Mouse (Mus musculus): ENCODE data around the gene Vps29. TPM values are rescaled to one million over a fixed set of nuclear protein-coding genes. Genes with fewer than 3 reads are reported as not detected.
"Not testable (repeated sequence)": the region's sequence is repeated elsewhere in the genome, so short reads cannot be mapped to it uniquely, and the experiment has no call there.

The Vps29 gene
- total RNA-seq (2021): 10 to 100 TPM; 94.4 to 97.5 TPM

DNA sequence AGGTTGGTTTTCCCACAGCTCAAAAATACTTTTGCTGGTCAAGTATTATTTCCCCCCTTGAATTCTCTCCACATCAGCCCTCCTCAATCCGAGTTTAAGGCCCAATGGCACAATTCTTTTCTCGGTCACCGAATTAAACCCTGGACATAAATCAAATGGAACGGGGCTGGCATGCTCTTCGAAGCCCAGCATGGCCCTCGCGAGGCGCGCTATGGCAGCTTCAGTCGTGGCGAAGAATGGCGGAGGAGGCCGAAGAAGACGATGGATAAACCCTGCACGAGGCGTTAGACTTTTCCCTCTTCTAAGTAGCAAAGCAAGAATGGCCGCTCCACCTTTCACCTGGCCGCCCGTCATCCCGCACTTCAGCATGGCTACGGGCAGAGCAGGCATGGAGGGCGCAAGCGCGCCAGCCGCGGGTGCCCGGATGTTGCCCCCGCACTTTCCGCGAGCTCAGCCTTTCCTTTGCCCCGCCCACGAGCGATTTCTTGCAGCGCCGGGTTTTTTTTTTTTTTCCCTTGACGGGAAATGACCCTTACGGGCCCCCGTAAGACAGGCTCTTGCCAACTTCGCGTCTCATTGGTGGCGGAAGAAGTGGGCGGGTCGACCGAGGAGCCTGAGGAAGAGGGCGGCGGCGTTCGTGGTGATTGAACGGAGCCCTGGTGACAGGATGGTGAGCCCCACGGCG, at the start of gene Vps29, which contains the start of gene Rad9b:
Gene Vps29, plus strand, starts transcription at position 563 of the 685 bp plus-strand sequence.
Gene Rad9b, minus strand, starts transcription at position 427 of the 685 bp plus-strand sequence.
- peak; percentile 98 to 99 for DNase-seq
- intact Hi-C loops (cut with DNase I): loop anchor here (2.0 kb wide), 1 partner anchor 19 kb away; the partner anchor contains the start of gene Fam216a

DNA sequence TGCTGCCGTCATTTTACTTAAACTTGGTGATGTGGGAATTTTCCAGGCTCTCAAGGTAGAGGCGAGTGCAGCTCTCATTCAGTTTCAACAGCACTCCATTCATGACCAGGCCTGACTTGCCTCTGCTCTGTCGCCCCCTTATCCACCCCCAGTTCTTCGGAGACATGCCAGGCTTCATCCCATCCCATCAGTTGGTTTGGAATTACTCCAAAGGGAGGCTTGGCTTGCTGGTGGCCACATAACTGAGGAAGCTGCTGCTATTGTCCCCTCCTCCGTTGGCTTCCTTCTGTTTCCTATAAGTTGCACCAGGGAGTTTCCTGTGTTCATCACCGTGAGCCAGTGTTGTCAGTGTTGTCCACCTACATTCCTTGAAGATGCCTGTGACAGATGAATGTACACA, 49.6 kb upstream of the Vps29 start:
- intact Hi-C loops (cut with DNase I): no loop called here
- no peak for DNase-seq

DNA sequence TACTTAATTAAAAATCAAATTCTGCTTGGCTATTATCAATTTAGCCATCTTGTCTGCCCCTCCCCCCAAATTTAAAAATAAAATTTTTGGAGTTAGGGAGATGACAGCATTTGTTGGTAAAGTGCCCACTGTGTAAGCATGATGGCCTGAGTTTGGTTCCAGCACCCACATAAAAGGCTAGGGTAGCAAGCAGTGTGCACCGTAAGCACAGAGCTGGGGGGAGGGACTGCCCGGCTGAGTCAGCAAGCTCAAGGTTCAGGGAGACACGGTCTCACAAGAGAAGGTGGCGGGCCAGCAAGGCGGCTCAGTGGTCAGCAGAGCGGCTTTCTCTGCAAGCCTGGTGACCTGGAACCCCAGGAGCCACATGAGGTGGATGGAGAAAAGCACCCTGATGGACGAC, 48.7 kb upstream of the Vps29 start:
- intact Hi-C loops (cut with DNase I): no loop called here

DNA sequence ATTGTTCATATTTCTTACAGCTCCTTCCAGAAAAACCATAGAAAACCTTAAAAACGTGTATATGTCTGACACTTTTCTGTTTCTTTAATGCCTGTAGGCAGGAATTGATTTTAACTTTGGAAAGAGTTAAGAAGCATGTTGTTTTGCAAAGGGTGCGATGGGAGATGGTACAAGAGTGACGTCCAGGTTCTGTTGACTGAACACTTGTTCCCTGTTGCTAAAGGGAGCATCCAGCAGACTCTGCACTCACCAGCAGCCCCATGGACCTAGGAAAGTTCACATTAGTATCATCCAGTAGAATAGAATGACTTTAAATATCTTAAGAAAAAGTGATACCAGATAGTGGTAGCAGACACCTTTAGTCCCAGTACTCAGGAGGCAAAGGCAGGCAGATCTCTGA, 47.6 kb upstream of the Vps29 start:
- intact Hi-C loops (cut with DNase I): no loop called here
- DNase-seq: no peak

More for the DNA sequence above, 48.7 kb upstream of the Vps29 start:
- DNase-seq: no peak

DNA sequence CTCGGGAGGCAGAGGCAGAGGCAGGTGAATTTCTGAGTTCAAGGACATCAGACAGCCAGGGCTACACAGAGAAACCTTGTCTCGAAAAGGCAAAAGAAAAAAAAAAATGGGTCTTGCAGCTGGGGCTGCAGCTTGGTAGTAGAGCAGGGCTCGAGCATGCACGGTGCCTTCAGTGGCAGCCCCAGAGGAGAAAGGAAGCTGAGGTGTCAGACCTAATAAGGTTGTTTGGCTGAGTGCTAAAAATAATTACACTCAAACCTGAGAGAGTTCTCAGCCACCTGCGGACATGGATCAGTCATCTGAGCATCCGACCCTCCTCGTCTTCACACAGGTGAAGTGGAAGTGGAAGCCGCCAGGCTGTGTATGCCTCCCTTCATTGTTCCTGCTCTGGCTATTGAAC, 43.5 kb upstream of the Vps29 start:
- intact Hi-C loops (cut with DNase I): no loop called here
- DNase-seq: no peak

DNA sequence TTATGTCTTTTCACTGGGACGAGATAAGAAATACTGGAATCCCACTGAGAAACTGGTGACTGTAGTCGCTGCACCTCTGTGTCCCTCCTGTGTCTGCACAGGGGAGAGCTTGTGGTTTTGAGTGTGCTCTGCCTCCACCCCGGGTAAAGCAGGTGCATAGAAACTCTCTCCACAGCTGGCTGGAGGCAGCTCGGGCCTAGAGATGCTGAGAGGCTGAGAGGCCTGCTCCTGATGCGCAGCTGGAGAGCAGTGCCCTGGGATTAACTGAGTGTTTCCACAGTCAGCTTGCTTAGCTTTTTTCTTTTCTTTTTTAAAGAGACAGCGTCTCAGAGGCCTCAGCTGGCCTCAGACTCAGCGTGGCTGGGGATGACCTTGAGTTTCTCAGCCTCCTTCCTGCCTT, 42.5 kb upstream of the Vps29 start:
- intact Hi-C loops (cut with DNase I): no loop called here
- no peak for DNase-seq

DNA sequence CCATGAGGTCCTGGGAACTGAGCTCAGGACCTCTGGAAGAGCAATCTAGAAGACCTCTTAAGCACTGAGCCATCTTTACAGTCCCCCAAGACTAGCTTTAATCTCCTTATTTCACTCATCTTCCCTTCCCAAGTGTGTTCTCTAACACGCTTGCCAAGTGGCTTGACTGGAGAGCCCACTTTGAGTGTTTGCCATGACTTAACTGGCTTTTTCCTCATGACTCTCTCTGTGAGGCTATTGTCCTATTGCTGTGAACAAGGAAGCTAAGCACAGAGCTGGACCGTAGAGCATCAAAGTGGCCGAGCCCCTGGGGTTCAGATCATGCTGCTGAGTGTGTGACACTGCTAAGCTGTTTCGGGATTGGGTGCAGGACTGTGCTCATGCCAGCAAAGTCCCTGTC, 41.8 kb upstream of the Vps29 start:
- intact Hi-C loops (cut with DNase I): no loop called here
- no peak for DNase-seq

DNA sequence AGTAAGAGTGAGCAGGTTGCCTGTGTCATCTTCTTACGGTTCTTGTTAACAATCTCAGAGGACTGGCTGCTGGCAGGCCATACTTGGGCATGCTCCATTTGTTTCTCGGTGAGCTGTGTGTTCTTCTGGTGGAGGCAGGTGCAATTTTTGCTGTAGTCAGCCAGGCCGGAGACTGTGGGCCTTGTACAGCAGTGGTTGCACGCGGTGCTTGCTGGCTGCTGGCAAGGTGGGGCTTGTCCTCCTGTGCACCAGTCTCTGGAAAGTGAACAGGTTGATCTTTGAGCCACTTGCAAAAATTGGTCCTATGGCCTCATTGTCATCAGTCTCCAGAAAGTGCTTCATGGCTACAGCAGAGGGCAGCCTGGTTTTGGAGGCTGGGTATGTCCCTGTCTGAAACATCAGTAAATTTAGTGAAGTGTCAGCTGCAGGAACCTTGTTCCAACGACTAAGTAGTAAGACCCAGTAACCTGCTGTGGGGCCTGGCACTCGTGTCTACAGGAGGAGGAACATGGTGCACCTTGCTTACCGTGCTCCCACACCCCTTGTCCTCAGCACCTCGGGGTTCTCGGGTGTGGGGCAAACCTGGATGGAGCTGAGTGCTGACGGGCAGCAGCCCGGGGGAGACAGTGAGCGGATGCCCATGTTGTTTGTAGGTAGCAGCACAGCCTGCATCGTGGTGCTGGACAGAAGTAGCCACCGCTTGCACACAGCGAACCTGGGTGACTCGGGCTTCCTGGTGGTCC, 41.1 kb upstream of the Vps29 start:
- no peak for DNase-seq
- intact Hi-C loops (cut with DNase I): no loop called here

DNA sequence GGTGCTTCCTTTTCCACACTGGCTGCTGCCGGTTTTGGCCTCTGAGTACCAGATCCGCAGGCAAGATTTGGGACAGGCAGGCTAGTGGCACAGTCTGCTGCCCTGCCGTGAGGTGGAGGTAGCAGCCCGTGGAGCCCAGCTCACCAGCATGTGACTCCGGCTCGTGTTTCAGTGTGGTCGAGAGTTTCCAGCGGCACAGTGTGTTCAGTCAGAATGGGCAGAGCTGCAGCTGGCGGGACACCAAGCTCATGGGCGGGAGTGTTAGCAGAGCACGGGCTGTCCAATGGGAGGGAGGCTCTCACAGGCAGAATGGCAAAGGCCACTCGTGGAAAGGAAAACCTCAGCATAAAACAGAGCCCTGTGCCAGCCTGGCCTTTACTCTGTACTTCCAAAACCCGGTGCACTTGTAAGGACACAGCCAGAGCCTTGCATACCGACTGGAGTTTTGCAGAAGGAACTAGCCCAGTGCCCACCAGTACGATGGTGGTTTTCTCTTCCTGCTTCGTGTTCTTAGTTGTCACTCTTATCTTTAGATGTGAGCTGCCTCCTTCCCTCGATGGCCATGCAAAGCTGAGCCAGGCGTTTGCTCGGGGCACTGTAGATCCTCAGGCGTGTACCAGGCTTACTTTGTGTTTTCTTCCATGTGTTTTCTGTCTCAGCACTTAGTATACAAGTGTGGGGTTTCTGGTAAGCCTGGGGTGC, 39.1 kb upstream of the Vps29 start:
- intact Hi-C loops (cut with DNase I): no loop called here
- peak; percentile 89 to 90 for DNase-seq

DNA sequence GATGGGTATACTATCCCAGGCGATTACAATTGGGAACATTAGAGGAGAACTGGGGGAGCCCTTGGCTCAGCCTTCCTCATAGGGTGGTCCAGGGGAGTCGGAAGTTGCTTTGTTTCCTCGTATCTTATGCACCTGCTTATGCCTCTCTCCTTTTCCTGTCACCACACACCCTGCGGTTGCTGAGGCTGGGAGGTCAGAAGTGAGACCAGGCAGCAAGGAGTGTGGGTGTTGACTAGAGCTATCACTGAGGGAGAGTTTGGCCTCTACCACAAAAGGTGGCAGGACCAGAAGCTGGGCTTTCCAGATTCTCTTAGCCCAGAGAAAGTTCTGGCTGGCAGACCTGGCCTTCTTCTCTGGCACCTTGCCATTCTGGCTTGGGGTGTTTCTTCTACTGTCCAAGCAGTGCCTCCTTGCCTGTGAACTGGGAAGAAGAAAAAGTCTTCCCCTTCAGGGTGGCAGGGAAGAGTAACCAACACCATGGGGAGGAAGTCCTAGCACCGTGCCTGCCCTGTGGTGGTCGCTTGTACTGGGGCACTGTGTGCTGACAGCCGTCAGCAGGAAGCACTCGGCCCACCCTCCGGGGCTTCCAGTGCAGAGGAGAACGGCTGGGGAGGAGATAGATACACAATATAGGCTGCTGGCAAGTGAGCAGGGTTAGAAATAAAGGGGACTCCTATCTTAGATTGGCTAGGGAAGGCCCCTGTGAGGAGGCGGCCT, 36.7 kb upstream of the Vps29 start:
- peak in 1 of 2 experiments; percentile 38 for DNase-seq
- intact Hi-C loops (cut with DNase I): loop anchor here (2.0 kb wide), 1 partner anchor 49 kb away; no protein-coding TSS in a partner anchor

DNA sequence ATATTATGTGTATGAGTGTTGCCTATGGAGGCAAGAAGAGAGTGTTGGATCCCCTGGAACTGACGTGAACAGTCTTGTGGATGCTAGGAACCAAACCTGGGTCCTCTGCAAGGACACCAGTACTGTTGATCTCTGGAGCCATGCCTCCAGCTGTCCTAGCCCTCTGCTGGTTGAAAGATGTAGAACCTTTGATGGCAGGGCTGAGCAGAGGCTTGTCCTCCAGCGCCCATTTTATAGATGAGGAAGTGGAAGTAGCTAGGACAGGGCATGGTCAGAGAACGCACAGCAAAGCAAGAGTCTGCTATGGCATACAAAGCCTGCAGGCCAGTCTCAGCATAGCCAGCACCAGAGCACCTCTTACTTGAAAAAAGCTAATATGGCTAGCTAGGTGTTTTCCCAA, 36.1 kb upstream of the Vps29 start:
- intact Hi-C loops (cut with DNase I): loop anchor here (2.0 kb wide), 1 partner anchor 49 kb away; no protein-coding TSS in a partner anchor
- peak in 1 of 2 experiments; percentile 34 for DNase-seq

DNA sequence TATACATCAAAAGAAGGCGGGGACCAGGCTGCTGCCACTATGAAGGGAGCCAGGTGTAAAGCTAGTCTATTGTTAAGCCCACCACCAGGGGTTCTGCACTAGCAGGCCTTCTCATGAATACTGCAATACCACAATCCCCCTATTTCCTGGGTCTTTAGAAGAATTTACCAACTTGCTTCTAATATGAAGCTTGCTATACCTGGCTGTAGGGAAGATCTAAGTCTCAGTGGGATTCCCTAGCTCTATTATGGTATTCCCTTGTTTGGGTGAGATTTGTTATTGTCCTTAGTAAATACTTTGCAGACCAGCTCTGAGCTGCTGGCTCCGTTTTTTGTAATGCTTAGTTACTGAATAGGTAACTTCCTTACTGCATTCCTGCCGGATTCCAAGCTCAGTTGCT, 35.2 kb upstream of the Vps29 start:
- not testable (repeated sequence) for DNase-seq
- intact Hi-C loops (cut with DNase I): loop anchor here (2.0 kb wide), 1 partner anchor 50 kb away; no protein-coding TSS in a partner anchor

DNA sequence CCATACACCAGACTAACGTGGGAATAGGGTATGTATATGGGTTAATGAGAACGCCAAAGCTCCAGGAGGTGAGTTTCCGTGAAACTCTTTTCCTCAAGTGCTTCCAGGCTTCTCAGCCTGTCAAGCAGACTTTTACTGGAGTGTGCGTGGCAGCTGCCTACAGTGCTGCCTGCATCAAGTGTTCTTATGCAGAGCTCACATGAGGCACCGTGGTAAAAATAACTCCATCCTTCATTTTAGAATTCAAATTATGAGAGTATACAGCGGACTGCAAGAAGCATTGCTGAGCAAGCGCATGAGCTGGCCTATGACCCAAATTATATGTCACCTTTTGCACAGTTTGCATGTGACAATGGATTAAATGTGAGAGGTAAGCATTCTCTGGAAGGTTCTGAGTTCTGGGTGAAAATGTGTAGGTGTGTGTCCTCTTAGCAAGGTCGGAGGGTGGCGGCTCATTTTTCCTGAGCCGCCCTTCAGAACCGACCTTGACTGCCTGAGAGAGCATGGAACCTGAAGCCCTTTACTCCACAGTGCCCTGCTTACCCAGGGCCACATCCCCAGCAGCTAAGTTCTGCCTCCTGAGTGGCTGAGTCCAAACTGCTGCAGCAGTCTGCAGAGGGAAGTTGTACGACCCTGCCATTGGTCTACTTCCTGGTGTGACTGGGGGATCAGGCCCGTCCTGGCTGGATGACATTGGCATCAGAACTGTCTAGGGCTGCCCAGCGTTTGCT, 34.5 kb upstream of the Vps29 start:
- DNase-seq: peak in 1 of 2 experiments; percentile 37
- intact Hi-C loops (cut with DNase I): loop anchor here (2.0 kb wide), 1 partner anchor 51 kb away; no protein-coding TSS in a partner anchor

DNA sequence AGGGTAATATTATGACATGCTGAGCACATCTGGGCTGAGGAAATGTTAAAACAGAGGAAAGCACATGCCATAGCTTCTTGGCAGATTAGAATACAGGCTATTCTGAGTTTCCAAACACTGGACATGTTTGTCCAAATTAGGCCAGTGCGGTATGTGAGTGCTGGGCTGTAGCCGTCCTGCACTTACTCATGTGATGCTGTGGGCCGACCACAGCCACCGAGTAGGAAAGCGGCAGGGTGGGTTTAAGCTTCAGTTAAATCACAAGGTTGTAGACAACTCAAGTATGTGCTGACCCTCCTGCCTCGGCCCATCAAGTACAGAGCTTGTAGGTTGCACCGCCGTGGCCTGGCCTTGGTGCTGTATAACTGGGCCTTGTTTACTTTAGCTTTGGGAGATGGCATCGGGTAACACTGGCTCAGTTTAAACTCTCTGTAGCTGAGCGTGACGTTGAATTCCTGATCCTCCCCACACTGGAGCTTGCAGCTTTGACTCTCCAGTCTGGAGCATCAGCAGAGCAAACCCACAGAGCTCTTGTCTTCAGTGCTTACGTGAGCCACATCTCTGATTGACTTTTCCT, 33.9 kb upstream of the Vps29 start:
- intact Hi-C loops (cut with DNase I): no loop called here
- DNase-seq: no peak

DNA sequence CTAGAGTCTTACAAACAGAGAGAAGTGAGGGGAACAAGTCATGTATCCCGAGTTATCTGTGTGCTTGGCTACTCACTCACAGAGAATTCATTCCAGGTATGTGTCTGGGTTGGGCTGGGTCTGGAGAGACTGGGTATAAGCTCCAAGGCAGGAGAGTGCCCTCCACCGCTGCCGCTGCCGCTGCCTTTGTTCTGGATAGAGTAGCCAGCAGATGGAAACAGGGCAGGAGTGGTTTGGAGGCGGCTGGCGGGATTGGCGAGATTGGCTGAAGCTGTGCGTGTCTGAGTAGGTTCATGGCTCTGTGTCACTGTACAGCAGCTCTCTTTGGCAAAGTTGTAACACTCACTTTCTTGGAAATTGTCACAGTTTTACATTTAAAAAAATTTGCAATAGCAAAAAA, 30.6 kb upstream of the Vps29 start:
- intact Hi-C loops (cut with DNase I): no loop called here
- no peak for DNase-seq

DNA sequence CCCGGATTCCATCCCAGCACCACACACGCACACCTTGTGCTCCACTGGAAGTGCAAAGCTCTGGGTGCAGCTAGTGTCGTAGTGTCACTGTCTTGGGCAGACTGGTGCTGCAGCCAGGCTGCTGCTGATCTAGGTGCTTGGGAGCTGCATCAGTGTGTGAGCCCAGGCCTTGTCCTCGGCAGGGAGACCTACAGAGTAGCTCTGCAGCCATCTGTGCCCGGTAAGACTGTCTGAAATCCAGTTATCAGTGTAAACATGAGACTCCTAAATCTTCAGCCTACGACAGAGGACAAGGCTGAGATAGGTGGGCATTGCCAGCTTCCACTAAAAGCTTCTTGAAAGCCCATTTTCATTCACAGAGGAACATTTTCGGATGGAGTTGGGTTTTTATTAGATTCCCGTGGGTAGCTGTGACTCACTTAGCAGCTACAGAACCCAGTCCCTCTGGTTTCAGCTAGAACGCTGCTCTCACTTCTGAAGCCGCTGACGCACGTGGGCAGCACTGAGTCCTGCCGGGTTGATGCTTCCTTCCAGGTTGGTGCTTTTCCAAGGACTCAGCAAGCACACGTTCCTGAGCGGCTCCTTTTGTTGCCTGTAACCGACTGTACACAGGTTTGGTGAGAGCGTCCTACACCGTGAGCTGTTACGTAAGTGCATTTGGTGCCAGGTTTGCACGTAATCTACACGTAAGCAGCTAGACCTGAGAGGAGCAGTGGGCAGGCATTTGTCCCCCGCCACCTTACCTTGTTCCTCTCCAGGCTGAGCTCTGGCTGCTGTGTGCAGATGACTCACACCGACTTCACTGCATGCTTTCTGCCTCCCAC, 29.3 kb upstream of the Vps29 start:
- intact Hi-C loops (cut with DNase I): no loop called here
- peak in 1 of 2 experiments; percentile 34 for DNase-seq

DNA sequence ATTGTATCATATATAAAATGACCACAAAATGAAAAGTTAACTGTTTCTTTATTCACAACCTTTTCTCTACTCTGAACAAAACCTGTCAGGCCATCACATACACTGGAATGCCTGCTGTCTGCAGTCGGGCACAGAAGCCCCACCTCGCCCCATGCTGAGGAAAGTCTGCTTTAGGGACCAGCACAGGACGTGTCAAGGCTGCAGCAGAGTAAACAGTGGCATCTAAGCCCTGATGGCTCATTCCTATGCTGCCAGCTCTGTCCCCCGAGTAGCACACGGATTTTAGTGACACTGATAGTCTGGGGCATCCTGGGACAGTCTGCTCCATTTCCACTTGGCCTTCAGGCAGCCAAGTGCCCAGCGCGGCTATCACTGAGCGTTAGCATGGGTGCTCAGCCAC, 28.7 kb upstream of the Vps29 start:
- DNase-seq: no peak

DNA sequence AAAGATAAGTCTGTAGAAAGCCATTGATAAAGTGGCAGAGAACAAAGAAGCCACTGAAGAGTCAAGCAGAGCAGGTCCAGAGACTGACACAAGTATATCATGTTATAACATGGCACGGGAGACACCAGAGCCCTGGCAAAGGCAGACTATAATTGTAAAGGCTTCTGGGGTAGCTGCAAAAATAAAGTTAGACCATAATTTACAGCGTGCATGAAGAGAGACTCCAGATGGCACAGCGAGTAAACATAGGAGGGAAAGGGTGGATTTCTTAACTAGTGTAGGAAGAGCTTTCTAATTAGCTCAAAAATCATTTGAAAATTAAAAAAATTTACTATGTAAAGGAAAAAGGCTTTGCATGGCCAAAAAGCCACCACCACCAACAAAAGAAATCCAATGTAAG, 26.9 kb upstream of the Vps29 start:
- no peak for DNase-seq
- intact Hi-C loops (cut with DNase I): no loop called here

More for the DNA sequence above, 28.7 kb upstream of the Vps29 start:
- intact Hi-C loops (cut with DNase I): no loop called here

DNA sequence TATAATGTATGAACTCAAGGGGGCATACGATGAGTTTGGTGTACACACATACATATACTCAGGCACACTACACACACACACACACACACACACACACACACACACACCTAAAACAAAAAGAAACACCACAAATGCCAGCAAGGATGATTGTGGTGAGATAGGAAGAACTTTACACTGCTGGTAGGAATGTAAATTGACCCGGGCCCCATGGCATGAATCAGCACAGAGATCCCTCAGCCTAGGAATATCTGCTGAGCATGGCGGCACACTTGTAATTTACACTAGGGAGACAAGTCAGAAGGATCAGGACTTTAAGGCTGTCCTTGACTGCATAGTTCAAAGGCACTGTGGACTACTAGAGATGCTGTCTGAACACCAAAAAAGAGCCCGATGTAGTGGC, 23.9 kb upstream of the Vps29 start:
- DNase-seq: no peak
- intact Hi-C loops (cut with DNase I): no loop called here

Data from heart, postnatal 36 days (tissue).